Mouse (Mus musculus) C2C12 (cell line): ENCODE results near the gene Fam213b.

Experiments used
- CEBPB ChIP-seq: IDR thresholded peaks from one replicate; pipeline ENCODE4 v1.6.1; 2011; ENCODE audit warnings: low read depth, mild to moderate bottlenecking, control low read depth, moderate library complexity
- CTCF ChIP-seq: IDR thresholded peaks from one replicate; pipeline ENCODE4 v1.5.1; 2011; ENCODE audit not compliant: control insufficient read depth, insufficient read depth, insufficient read length
- MAX ChIP-seq: IDR thresholded peaks from one replicate; pipeline ENCODE4 v1.6.1; 2011; ENCODE audit warnings: mild to moderate bottlenecking, control low read depth
- MYOD1 ChIP-seq: IDR thresholded peaks from one replicate; pipeline ENCODE4 v1.6.1; 2011; ENCODE audit warnings: low read depth; ENCODE audit not compliant: control insufficient read depth, insufficient read length
- MYOG ChIP-seq: IDR thresholded peaks from one replicate; pipeline ENCODE4 v1.6.1; 2011; ENCODE audit not compliant: control insufficient read depth, insufficient read length; ENCODE audit errors: extremely low read depth
- USF1 ChIP-seq: IDR thresholded peaks from one replicate; pipeline ENCODE4 v1.6.1; 2011; ENCODE audit warnings: low read depth, mild to moderate bottlenecking, control low read depth, moderate library complexity

- TF ChIP-seq MAX (no peak), CTCF (peak; percentile 7), USF1 (no peak), MYOG (no peak), MYOD1 (no peak), CEBPB (no peak)
Observed at GRCm38 (mm10) chr4:154907833-154908232, 8.9 kb upstream of the Fam213b start.
